Mouse (Mus musculus) left cerebral cortex, adult 9 months (tissue): ENCODE measurements around the gene Gba2.
"Not testable (repeated sequence)": the region's sequence is repeated elsewhere in the genome, so short reads cannot be mapped to it uniquely, and the experiment has no call there.

ENCODE experiments used
- DNase-seq, 2 experiments: peaks; one replicate each; pipeline ENCODE4 v3.0.0; 2022; ENCODE audit warnings: low spot score in 2 of 2

The Gba2 gene

DNA sequence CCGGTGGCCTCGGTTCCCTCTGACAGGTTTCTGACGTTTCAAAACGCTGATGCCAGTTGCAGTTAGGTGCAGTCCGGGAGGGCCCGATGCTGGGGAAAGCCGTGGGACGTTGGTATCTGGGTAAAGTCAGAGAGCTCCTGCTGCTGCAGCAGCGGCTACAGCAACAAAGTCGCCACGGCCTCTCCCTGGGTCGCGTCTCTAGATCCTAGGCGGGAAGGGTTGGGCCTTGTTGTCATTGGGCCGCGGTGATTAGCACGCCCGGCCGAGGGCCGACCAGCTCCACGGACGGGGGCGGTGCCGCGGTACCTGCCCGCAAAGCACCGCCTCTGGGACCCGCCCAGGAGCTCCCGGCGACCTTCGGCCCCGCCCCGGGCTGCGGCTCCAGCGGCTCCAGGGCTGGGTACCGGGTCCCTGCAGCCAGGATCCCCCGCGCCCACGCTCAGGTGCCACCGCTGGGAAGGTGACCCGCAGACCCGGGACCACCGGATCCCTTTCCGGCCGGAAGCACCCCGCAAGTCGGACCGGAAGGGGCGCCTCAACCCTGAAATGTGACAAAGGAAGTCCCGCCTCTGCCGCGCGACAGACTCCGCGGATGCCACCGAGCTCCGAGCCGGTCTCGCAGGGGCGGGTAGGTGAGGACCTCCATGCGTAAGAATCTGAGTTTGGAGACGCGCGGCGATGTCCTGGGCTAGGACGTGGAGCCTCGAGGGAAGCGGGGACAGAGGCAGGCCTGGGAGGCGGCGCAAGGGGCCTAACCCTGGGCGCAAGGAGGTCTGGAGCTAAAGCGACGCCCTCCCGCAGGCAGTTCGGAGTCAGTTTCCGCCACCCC is at the start of gene Gba2, which contains the start of gene Rgp1:
Gene Gba2 (minus strand): TSS at position 498 of the 829 bp plus-strand sequence.
Gene Rgp1 (plus strand): TSS at position 340 of the 829 bp plus-strand sequence.
- DNase-seq, result peak; percentile 57 to 82

DNA sequence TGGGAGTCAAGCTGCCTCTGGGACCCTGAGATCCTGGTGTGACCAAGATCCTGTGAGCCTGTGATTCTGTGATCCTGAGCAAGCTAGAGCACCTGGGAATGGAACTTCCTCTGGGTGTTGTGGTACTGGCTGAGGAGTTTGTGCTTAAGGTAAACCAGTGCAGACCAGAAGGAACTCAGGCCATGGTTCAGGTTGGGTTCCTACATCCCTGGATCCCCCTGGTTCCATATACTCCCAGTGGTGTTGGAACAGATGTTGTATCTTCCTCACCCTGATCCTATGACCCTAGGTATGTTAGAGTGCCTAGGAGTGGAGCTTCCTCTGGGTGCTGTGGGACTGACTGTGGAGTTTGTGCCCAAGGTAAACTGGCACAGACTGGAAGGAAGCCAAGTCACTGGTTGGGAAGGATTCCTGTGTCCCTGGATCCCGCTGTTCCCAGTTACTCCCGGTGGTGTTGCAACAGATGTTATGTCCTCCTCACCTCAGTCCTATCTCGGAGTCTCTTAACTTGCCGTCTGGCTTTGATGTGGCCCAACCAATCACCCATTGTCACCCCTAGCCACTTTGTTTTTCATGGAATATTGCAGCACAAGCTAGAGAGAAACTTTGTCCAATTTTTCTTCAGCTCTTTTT is 41.6 kb upstream of the Gba2 start:
- no peak for DNase-seq

DNA sequence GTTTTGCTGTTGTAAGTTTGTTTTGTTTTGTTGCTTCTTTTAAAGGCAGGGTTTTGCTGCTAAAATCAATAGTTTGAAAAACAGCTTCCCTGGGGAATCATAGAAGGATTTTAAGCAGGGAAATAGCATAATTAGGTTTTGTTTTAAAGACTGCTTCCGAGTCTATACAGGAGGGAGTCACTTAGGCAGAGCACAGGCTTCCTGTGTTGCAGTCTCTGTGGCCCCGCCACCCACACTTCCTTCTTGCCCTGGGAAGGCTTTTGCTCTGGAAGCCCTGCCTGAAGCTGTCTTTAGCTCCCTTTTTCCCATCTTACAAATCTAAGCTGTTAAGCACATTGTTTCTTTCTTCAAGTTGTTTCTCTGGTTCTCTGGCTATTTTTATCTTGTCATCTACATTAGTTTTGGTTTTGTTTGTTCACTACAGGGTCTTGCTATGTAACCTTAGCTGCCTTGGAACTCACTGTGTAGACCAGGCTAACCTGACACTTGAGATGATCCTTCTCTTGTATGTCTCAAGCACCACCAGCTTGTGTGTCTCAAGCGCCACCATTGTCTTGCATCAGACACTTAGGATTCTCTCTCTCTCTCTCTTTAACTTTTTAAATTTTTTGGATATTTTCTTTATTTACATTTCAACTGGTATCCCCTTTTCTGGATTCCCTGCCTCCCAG is 34.5 kb upstream of the Gba2 start:
- no peak for DNase-seq

DNA sequence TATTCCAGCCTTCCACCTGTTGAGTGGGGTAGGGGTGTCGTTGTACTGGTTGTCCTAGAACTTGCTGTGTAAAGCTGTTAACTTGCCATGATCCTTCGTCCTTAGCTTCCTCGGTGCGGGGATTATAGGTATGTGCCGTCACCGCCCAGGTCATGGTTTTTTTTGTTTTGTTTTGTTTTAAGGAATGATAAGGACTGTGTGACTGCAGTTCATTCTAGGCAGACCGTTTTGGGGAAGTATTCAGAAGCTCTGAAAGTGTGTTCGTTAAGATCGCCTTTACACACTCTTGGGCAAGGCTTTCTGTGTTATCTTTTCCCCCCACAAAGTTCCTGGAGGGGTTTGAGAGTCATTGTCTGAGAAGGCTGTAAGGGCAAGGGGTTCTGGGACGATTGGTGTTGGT is 33.9 kb upstream of the Gba2 start:
- DNase-seq, result no peak

DNA sequence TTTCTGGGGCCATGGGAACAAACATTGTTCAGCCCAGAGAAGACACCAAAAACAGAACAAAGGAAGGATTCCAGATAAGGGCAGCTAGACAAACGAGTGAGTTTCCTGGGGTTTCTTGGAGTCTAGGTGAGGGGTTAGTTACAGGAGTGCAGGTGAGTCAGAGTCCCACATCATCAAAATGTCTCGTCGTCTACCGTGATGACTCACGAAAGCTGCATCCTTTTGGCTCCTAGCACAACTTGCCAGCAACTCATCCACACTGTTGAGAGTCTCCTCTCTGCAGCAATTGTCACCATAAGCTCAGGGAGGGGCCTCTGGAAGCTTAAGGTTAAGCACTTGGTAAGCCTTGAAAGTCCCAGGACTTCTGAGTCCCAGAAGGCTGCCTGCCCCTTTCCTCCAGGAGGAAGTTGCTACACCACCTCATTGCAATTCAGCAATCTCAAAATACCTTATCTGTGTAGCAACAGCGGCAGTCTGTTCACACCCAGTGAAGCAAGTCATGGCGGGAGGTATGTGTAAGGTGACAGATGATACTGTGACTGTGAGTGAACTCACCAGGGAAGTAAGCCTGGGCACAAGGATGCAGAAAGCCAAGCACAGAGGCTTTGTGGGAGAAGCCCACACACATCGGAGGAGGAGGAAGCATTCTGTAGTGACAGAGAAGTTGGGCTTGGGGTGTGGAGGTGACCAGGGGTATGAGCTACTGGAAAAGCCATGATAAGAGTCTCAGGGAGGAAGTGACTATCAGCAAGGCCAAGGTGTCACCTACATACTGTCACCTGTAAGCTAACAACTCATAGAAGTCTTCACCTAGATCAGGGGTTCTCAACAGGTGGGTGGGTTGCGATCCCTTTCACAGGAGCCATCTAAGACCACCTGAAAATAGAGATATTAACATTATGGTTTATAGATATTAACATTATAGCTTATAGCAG is 26.3 kb upstream of the Gba2 start:
- no peak for DNase-seq

DNA sequence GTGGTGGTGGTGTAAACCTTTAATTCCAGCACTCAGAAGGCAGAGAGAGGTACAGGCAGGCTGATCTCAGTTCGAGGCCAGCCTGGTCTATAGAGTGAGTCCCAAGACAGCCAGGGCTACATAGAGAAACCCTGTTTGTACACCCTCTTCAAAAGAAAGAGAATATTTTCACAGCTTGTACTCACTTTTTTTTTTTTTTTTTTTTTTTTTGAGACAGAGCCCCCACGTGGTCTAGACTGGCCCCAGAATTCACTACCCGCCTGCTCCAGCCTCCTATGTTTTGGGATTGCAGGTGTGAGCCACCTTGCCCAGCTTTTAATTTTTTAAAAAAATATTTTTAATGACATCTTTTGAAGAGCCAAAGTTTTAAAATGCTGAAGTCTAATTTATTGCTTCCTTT is 25.4 kb upstream of the Gba2 start:
- DNase-seq, result no peak

DNA sequence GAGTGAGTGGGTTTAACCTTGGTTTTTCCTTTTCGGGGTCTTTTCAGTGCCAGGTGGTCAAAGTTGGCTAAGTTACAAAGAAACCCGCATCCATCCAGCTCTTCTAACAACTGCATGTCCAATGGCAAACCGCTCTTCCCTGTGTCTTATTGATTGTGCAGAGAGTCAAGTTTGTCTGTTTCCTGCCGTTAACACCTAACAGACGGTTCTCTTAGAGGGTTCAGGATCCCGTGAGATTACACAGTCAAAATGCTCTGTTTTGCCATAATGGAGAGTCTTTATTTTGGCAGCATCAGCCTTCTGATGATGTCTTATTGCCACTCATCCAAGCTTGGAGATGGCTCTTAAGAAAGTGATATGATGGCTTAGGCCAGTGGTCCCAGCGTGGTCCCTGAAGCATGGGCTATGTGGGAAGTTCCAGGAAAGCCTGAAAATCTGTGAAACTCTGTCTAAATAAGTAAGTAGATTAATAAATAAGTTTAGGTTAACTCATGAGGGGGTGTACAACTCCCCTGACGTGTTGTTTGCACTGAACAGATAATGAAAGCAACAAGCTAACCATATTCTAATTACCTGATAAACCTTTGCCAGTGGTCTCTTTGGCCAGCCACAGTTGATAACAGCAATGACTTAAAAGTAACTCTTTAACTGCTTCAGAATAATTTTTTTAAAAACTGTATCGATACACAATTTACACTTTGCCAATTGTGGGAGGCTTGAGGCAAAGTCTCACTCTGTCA is 21.7 kb upstream of the Gba2 start:
- DNase-seq, result no peak

DNA sequence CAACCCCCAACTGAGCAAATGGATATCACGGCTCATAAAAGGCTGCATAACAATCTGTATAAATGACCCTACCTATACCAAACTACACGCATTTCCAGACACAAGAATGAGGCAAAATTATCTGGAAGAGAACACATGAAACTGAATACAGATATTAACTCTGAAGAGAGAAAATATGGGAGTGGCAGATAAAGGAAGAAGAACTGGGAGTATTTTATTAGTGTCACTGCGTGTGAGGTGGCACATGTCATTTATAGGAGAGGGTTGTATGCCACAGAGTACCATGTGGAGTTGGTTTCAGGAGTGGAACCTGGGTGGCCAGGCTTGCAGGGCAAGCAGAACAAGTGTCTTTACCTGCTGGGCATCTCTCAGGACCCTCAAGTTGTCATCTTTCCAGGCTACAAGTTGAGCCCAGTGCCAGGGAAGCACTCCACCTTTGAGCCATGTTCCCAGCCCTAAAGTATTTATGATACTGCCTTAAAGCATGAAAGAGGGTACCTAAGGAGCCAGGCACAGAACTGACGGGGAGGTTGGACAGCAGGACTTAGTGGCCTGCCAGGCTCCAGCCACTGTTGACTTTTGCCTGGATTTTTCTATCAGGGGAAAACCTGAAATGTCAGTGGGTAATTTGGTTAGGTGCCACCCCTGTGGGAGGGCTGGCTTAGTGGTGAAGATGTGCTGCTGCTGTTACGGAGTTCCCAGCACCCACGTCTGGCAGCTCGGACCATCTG is 20.1 kb upstream of the Gba2 start:
- no peak for DNase-seq

DNA sequence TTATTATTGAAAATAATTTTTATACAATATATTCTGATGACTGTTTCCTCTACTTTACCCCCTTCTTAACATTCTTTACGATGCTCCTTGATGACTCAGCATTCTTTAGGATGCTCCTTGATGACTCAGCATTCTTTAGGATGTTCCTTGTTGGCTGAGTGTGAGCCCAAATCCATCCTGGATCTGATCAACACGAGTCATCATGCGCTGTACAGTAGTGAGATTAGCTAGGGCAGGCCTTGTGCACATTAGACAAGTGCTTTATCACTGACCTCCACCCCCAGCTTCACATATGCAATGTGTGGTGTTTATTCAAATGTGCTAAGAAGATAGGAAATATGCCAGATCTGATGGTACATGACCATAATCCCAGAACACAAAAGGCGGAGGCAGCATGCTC is 19.5 kb upstream of the Gba2 start:
- DNase-seq, result no peak

DNA sequence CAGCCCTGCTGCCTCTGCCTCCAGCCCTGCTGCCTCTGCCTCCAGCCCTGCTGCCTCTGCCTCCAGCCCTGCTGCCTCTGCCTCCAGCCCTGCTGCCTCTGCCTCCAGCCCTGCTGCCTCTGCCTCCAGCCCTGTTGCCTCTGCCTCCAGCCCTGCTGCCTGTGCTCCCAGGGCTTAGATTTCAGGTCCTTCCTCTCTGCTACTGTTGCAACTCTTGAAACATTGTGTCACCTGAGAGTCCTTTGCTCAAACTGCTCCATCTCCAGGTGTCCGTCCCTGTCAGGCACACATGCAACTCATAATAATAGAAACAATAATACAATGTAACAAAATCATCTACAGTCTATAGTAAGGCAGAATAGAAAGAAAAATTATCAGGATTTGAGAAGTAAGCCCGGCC is 17.9 kb upstream of the Gba2 start:
- not testable (repeated sequence) for DNase-seq

DNA sequence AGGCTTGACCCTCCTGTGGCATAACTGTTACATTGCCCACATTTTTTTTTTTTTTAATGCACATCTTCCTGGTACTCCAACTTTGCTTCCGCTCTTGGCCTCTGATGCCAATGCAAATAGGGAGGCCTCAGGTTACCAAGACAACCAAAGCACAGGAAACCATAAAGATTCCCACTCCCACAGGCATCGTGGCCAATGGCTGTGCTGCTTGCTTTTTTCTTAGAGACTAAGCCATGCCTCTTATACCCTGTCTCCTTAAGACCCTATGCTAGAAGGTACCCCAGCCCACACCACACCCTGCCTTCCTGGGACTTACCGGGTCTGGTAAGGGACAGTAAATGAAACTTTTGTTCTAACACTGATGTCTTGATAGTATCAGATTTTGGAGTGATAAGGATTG is 14.8 kb upstream of the Gba2 start:
- no peak for DNase-seq

DNA sequence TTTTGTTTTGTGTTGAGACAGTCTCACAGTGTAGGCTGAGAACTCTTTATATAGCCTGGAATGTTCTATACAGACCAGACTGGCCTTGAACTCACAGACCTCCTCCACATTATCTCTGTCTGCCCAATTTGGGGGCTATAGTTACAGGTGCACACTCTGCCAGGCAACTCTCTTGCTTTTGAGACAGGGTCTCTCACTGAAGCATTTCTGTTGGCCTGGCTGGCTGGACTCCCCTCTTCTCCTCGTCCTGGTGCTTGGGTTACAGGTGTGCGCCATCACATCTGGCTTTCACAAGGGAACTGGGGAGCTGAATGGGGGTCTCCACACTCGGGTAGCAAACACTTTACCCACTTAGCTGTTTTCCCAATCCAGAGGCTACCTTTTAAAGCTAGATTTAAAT is 13.3 kb upstream of the Gba2 start:
- DNase-seq, result no peak

DNA sequence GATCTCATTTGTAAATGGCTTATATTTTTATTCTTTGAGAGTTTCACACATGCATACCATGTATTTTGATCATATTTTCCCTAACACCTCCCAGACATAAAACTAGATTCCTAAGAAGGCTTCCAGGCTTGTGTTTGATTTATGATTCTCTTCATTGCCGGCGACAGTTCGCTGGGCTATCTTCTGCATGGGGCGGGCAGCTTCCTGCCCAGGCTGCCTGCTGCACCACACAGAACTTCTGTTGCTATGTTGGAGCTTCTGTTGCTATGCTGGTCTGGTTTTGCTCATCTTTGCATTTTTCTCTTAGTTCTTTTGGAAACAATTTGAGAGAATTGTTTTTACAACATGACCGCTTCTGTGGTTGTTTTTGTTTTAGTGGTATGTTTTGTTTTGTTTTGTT is 12.9 kb upstream of the Gba2 start:
- DNase-seq, result no peak

DNA sequence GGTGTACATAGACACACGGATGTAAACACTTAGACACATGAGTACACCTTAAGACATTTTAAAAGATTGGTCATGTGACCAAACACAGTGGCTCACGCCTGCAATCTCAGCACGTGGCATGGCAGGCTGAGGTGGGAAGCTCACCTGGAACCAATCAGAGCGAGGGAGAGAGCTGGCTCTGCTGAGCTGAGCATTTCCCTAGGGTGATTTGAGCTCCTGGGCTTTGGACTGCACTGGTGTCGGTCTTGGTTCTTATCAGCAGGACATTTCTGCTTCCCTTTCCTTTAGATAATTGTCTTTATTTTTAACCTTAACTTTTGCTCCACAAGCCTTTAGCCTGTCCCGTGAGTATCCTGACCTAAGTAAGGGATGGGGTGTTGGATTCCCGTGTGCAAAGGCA is 9.0 kb upstream of the Gba2 start:
- DNase-seq, result no peak

DNA sequence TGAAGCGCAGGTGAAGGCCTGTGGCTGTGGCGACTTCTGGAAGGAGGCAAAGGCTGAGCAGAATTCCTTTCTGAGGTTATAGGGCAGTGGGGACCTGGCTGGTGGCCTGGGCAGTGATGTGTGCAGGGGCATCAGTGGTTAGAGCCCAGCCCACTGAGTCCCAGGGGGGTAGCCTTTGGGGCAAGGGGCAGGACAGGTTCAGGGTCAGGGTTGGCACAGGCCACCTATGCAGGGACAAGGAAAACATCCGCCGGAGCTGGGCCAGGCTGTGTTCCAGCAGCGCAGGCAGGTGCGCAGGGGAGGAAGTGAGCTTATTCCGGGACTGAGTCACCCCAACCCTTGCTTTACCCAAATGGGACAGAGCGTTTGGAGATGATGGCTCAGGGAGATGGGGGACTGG is 7.7 kb upstream of the Gba2 start:
- DNase-seq, result no peak

DNA sequence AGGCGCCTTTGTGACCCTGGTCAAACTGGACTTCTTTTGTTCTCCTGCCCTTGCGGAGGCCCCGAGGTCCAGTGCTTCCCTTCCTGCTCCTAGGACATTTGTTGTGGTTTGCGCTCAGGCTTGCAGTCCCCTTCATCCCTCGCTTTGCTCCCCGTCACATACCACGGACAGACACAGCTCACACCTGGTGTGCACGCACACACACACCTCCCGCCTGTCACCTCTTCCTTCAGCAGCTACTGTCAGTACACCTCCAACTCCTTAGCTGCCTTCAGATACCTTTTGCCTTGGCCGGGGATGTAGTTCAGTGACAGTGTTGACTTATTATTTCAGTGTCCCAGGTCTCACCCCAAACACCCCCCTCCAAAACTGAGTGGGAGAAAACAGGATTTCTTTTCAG is 7.0 kb upstream of the Gba2 start:
- no peak for DNase-seq

DNA sequence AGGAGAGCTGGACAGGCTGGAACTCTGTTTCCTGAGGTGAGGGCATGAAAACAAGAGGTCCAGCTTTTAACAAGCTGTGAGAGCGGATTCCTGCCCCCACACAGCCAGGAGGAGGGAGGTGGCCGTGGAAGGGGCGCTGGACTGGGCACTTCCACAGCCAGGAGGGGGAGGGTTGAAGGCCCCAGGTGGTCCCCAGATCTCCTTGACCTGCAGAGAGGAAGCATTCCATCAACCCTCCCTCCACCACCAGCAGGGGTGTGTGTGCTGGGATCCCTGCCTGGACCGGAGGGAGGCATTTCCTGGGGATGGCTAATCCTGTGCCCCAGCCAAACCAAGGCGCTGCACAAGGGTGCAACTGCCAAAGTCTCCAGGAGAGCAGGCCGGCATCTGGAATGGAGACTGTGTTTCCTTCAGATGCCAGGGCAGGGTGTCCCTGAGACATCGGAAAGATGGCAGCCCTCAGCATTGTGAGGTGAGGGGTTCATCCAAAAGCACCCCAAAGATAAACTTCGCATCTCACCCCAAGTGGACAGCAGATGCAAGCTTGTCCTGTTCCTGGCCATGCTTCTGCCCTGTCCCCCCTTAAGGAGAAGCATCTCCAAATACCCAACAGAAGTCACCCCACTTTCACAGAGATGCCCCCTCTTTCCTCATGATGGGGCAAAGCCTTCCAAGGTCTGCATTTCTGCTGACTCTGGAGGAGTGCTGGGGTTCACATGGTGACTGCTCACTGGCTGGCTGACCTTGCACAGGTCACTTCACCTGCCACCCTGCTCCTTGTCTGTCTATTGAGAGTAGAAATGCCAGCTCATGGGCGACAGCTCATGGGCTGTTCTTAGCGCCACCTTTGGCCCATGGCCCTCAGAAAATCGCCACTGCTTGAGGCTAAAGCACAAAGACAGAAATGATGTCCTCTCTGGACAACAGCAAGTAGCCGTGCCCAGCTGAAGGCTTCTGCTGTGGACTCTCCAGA is 6.1 kb upstream of the Gba2 start, which contains the start of gene Msmp:
Gene Msmp (minus strand): TSS at position 51 of the 973 bp plus-strand sequence.
- DNase-seq, result no peak

DNA sequence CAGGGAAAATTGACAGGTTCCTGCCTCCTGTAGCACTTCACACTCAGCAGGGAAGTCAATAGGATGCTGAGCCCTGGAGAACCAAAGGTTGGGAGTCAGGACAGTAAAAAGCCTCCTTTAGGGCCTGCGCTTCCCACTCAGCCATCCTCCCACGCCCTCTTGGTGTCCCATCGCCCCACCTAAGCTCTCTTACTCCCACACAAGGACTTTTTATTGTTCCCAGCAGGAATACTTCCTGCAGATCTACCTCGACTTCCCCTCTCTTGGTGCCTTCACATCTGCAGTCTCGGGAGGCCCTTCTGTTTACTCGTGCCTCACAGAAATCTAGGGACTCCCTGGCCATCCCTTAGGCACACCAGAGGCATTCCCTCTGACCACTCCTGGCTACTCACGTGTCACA is 4.7 kb upstream of the Gba2 start:
- no peak for DNase-seq

DNA sequence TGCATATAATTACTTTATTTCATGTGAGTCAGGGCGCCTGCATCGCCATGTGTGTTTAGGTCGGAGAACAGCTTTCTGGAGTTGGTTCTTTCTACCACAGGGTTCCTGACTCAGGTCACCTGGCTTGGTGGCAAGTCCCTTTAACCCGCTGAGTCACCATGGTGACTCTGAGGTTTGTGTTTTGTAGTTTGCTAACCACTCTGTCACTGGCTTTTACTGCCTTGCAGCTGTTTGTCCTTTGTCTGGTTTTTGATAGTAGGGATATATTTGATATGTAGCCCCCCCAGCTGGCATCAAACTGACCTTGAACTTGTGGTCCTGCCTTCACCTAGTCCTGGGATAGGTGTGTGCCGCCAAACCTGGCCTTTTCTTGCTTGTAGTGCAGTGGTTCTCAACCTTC is 3.6 kb upstream of the Gba2 start:
- DNase-seq, result no peak
